Mouse (Mus musculus): ENCODE data around the gene Ctla2b.

- TF ChIP-seq POLR2A (IDR thresholded peaks at IDR 0.05; ENCODE audit: control insufficient read depth, low read depth, low read length): no peak
- no peak for TF ChIP-seq CTCF (IDR thresholded peaks at IDR 0.05; ENCODE audit: control insufficient read depth, insufficient read depth, insufficient replicate concordance, low read depth, low read length)
These were observed 33.0 kb downstream of the Ctla2b start, which contains the start of gene 4930486L24Rik for GRCm38 (mm10) chr13:60864281-60864680.
